Mouse (Mus musculus) yolk sac, embryonic 10.5 days (tissue): Measurements from ENCODE around the gene Susd2.

Experiments used
- DNase-seq: peaks from one replicate; pipeline ENCODE4 v3.0.0-alpha.2; 2017; ENCODE audit warnings: low spot score

Susd2 gene

DNA sequence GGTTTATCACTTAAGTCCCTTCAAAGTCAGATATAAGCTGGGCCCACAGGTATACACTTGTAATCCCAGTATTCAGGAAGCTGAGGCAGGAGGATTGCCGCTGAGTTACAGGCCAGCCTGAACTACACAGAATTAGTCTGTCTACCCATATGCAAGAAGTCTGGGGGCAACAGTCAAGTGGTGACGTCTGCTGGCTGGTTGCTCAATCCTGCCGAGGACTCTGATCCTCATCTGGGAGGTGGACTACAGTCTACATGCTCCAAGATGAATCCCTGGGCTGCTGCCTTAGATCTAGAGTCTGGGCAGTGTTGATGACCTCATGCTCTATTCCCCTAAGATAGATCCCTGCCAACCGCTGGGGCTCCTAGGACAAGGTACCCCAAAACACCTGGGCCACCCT is 10.2 kb upstream of the Susd2 start:
- DNase-seq: peak; percentile 82

DNA sequence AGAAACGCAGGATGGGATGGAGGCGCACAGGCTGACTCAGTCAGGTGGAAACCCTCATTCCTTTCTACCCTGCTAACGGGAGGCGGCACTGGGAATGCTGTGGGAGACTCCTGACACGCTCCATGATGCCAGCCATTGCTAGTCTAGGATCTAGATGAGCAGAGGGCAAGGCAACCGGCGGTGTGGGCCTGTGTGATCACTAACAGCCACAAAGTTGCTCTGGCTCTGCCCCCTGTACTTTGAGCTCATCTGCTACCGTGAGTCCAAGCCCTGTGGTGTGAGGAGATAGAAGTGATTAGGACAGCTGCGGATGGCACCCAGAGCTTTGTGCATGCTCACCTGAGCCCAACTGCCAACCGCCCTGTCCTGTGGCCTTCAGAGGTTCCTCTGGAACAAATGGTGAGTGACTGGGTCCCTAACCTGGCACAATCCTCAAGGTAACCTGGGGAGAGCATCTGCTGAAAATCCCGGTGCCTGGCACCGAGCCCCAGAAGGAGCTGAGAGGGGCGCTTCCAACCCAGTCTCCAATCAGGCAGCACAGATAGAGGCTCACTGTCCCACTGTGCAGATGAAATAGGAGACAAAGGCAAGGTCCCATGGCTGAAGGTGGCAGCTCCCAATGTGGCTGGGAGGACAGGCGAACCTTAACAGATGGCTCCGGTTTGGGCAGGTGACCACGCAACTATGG is 7.7 kb upstream of the Susd2 start:
- no peak for DNase-seq

DNA sequence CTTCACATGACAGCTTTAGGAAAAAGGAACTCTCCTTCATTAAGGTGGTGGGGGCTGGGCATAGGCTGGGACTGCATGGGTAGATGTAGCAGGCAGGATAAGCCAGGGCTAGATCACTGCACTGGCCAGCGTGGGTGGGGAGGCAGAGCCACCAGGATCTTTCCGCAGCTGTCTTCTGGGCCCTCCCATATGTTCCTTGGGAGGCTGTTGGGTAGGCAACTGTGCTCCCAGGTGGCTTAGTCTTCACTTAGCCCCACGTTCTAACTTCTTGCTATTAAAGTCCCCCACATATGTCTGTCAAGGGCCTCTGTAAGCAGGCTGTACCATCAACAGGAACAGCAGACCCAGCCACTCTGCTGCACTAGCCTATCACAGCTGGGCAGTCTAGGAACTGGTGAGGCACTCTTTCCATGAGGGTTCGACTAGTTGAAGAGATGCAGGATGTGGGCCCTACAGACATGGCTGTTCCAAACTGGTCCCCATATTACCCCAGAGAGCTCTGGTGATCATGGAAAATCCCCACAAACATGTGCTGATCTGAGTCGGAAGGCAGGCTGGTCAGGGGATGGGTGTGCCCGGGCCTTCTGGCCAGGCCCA is 6.6 kb upstream of the Susd2 start:
- no peak for DNase-seq

DNA sequence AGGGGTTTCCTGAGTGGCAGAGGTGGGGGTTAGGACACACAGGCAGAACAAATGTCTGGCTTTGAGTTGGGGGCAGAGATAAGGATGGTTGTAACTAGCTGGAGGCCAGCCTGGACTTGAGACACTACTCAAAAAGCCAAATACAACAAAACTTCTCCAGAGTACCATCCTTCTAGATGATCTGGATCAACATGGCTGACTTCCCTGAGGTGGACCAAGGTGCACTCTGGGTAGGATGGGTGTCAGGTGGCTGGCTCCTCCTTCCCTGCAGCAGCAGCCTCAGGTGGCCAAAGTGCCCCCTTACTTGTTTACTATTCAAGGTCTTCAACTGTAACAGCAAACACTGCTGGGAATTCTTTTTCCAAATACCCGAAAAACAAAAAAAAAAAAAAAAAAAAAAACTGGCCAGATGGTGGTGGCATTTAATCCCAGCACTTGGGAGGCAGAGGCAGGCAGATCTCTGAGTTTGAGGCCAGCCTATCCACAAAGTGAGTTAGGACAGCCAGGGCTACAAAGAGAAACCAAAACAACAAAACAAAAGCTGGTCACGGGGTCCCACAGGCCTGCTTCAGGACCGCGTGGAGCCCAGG is 5.7 kb upstream of the Susd2 start:
- DNase-seq: no peak

DNA sequence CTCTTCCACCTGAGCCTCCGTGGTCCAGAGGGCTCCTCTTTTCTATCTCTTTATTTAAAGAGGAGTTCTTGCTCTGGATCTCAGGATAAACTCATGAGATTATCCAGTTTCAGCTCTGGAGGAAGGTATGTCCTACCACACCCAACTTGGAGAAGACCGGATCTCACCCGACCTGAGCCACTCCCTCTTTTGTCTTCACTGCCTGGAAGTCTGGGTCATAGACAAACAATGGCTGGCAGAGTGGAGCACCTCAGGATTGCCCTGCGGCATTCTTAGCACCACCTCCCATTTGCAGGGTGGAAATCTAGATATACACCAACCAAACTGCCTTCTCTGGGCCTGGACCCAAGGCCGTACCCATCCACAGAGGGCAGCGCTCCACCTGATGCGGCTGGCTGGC is 5.2 kb upstream of the Susd2 start:
- DNase-seq: no peak

DNA sequence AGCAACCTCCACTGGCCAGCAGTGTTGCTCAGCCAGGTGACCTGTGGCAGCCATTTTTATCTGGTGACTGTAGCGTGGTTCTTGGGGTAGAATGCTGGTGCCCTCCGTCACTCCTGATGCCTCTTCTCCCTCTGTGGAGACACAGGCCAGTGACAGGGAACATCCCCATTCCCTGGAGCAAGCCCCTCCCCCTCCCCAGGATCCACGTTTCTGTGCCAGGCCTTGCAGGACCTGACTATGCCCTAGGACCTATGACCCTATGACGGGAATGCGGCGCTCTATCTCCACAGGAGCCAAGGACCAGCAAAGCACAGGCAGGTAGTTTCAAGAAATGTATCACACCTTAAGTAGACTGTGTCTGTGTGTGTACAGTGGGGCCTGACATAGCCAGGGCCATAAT is 4.3 kb upstream of the Susd2 start:
- DNase-seq: no peak

DNA sequence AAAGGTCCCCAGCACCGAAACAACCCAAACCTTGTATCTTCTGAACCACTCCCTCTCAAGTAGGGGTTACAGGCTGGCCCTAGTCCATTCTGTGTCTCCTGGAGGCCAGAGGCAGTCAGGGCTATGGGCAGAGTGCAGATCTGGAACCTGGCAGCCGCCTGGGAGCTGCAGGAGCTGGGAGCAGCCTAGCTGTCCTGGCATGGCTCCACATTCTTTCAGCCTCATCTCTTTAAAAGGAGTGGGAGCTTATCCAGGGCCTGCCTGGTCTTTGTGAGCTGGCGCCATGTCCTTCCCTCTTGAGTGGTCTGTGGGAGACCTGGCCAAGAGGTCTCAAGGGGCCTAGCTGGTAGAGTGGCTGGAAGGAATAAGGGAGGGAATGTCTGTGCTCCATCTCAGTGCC is 3.6 kb upstream of the Susd2 start:
- no peak for DNase-seq

DNA sequence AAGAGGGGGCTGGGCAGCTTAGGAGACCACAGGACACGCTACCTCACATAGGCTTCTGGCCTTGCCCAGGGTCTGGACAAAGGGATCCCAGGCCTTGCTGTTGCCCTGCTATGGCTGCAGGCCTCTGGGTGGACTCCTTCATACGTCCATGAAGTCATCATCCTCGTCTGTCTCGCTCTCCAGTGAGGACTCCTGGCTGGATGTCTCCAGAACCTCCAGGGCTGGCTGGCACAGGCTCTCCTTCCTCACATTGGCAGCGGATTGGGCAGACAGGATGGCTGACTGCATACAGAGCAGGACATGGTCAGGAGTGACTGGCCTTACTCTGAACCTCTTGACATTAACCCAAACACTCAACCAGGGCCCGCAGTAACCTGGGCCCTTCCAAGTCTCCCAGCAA is 2.6 kb upstream of the Susd2 start:
- DNase-seq: no peak

DNA sequence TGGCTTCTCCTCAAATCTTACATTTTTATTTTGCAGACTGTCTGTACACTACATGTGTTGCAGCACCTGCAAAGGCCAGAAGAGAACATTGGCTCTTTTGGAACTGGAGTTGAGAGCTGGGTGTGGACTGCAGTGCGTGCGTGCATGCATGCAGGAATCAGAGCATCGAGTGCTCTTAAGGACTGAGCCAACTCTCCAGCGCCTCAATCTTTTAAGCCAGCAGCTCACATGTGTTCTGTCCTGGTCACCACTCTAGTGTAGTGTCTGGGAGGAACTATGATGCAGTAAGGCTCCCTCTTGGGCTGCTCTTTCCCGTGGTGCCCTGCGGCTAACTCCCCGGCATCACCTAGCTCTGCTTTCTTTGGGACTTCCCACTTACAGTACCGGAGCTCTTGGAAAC is 1.8 kb upstream of the Susd2 start:
- DNase-seq: no peak

DNA sequence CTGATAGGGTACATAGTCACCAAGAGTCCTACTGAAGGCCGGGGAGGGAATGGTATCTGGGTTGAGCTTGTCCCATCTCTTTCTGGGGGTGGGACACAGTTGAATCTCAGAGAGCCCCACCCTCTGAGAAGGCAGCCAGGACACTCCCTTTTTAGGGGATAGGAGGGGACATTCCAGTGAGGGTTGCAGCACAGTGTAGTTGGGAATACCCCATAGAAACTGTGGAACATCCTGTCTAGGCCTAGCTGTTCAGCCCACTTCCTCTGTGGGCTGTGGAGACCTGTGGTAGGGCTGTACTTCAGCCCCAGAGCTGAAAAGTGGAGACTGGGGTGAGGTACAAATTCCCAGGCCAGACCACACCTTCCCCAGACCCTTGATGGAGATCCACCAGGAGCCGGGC is 917 bp downstream of the Susd2 start:
- DNase-seq: no peak

DNA sequence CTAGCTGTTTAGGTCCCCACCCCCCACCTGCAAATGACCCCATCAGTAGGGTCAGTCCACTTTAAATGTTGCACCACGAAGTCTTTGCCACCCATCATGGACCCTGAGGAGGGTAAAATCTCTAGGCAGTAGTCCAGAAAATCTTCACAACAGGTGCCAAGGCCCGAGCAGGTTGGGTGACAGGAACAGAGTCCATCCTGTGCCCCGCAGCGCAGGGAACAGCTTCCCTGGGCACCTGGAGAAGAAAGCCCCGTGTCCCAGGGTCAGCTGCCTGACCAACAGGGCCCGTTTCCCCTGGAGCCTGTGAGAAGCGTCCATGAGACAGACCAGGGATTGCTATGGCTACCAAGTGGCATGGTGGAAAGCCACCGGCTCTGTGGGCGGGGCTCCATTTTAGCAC is 1.4 kb downstream of the Susd2 start:
- no peak for DNase-seq

DNA sequence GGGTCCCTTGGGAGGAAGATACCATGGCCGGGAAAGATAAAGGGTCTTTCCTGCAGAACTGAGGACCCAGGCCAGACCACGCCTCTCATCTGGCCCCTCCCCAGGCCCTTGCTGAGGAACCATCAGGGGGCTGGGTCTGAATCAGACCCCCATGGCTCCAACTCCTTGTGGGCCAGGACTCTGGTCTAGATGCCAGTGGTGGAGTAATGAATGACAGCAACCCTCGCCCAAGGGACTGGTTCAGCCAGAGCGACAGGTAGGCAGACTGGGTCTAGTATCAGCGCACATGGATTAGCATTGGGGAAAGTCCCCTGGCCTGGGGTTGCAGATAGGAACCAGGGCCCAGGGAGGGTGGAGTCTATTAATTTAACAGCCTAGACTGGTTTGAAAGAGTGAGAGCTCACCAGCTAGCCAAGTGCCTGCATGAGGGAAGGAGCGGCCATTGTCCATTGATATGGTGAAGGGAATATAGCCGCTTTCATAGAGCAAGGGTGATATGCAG is 2.0 kb downstream of the Susd2 start:
- DNase-seq: no peak

DNA sequence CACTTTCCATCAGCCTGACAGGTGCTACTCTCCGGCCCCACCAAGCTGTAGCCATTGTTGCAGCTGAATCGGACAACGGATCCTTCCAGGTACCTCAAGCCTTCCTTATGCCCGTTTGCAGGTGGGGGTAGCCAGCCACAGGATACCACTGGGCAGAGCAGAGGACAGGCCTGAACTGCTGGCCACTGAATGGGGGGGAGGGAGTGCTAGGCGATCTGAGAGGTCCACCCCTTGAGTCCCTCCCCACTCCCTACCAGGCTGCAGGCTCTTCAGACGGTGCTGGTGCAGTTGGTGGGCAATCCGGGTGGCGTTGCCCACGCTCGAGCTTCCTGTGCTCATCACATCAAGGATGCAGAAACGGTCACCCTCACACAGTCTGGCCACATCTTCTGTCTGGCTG is 6.1 kb downstream of the Susd2 start:
- DNase-seq: no peak

DNA sequence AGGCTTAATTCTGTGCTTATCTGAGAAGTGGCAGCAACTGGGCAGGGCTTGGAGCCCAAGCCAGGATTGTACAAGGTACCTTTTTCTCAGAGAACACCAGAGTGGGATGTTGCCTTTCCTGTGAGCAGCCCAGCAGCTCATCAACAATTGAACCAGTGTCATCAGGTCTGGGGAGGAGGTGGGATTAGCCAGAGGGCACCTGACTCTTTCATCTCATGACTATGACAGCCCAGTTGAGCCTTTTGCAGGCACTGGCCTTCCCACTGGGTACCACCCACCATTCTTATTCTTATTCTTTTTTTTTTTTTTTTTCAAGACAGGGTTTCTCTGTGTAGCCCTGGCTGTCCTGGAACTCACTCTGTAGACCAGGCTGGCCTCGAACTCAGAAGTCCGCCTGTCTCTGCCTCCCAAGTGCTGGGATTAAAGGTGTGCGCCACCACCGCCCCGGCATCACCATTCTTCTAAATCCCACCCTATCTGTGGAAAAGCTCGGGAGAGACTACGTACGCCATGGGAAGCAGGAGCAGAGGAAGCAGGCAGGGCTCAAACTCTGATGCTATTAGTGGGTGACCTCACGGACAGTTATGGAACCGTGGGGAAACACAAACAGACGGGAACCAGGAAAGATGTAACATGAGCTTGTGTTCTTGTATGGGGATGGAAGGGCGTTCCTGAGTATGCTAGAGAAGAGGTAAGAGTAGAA is 7.6 kb downstream of the Susd2 start:
- no peak for DNase-seq

DNA sequence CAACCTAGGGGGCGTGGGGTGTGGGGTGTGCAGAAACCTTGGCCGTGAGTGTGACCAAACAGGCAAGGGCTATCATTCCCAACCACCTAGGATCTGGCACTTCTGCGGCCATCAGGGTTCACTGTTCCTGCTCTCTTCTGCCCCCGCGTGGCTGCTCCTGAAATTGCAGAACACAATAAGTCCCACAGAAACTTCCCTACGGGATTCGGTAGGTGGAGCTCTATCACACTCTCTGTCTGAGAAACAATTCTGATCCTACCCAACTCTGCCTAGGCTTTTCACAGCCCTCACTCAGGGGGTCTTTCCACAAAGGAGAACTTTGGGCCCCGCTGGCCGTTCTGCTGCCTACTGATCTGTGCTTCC is 8.1 kb downstream of the Susd2 start:
- peak; percentile 66 for DNase-seq

DNA sequence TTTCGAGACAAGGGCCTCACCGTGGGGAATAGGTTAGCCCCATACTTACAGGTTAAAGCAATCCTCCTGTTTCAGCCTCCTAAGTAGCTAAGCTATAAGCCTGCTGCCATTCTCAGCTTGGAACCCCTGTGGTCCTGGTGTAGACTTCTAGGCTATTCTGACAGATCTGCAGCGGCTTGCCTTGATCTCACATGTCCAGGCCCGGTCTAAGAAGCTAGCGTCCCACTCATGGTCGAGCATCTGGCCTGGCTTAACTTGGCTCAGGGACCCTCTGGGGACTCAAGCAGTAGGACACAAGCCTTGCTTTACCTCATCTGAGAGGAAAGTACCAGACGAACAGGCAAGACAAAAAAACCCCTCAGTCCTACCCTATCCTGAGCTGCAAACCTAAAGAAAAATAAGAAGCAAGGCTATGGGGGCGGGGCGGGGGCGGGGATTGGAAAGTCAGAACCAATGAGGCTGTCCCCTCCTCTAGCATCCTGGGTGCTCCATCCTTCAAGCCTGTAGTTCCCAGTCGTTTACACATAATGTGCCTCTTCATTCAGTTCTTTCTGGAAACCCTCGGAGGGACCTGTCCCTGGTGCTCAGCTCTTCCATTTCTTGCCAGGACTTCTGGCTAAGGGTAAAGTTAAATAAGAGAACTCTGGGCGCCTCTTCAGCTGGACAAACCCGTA is 8.7 kb downstream of the Susd2 start:
- DNase-seq: no peak

DNA sequence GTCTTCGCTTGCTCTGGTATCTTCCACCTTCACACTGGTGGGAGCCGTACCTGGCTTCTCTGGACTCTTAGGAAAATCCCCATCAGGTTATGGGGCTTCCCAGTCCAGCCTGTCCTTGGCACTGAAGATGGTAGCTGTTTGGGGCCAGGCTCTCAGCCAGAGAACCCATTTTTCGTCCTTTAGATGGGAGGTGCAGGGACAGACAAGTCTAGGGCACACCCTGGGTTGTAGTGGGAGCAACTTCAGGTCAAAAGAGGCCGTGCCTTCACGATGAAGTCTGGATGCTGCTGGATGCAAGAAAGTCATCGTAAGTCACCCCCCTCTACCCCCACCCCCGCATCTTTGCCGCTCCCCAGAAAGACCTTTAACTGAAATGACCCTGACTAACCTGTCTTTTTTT is 9.2 kb downstream of the Susd2 start:
- no peak for DNase-seq

DNA sequence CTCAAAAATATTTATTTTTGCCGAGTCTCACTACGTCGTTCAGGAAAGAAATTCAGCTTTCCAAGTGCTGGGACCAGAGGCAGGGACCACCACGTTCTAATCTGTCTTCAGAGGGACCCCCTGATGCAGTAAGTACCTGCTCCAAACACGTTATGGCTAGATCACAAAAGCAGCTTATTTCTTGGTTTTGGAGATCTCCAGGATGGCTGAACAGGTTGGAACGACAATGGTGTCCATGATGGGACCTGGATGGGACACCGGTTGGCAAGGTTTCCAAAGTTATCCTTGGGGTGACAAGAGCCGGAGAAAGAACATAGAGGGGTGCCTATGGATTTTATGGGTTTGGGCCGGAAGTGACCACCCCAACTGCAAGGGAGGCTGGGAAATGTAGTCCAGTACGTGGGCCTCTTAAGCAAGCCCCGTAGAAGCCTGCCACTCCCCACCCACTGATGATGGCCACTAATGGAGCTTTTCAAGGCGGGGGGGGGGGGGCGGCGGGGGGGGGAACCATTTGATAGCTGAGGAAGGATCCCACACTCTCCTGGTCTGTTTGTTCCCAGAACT is 10.2 kb downstream of the Susd2 start:
- no peak for DNase-seq

DNA sequence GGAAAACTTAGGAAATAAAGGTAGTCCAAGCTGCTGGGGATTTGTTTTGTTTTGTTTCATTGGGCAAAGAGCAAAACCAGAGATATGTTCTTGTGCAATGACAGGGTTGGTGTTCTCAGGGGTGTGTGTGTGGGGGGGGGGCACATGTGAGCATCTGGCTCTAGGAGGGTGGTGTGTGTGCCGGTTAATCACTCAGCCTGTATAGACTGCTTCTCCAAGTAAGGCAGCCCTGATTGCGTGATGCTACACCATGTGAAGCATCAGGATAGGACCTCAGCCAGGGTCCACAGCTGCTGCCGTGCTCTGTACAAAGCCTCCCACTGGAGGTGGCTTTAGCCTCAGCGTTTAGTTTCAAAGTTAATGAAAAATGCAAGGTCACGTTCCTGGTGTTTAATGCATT is 10.8 kb downstream of the Susd2 start:
- DNase-seq: no peak

DNA sequence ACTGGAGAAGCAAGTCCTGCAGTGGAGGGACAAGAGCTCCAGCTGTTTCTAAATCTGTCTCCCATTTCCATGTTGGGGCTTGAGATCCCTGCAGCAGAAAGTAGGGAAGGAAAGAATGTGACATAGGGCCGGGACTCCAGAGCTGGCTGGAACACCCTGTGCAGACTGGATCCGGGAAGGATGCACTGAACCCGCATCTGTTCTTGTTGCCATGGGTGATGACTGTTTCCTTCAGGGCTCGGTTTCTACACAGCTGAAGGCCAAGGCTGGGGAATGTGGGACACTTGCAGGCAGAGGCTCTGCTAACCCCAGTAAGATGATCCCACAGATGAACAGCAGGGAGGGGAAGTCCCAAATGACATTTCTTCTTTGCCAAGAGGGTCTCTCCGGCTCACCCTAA is 11.2 kb downstream of the Susd2 start:
- no peak for DNase-seq

DNA sequence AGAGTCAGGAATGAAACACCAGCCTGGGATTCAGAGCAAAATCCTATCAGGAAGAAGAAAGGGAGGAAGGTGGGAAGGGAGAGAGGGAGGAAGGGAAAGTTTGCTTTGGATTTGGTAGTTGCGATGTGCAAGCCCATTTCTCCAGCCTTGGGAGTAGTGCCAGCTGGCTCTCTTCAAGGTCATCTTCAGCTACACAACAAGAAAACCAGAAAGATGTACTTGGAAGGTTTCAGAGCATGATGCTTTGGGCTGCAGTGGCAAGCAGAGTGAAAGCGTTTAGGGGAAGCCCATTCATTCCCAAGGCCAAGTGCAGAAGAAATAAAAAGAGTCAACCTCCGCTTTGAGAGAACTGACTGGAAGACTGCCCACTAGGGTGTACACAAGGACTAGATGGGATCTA is 16.3 kb downstream of the Susd2 start:
- DNase-seq: no peak

DNA sequence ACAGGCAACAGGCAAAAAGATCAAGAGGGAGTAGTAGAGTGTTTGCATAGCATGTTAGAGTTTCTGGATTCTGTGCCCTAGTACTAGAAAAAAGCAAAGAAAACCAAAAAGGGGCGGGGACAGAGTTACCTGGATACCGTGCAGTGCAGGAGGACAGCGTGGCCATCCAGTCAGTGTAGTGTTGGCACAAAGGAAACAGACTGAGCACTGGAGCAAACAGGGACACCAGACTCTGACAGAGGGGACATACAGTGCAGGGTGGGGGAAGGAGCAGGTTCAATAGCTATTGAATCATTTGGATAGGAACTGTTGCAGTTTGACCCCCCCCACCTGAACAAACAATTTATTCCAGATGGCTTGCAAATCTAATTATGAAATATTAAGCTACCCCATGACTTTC is 16.8 kb downstream of the Susd2 start:
- no peak for DNase-seq
